Mouse (Mus musculus): ENCODE measurements around the gene AL732309.1.

DNA sequence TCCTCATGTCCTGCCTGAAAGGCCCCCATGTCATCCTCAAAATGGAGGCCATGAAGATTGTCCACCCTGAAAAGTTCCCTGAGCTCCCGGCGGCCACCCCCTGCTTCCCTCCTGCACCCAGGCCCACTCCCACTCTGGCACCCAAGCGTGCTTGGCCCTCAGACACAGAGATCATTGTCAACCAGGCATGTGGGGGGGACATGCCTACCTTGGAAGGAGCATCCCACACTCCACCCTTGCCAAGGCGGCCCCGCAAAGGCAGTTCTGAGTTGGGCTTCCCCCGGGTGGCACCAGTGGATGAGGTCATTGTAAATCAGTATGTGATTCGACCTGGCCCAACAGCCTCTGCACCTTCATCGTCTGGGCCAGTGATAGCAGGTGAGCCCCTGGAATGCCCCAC, 3.3 kb downstream of the AL732309.1 start:
- TF ChIP-seq CTCF (IDR thresholded peaks at IDR 0.05; ENCODE audit: control insufficient read depth, insufficient read depth, insufficient replicate concordance, low read depth, low read length): no peak
- TF ChIP-seq POLR2A (IDR thresholded peaks at IDR 0.05; ENCODE audit: control insufficient read depth, low read depth, low read length): no peak

Measured in testis, adult 2 months (tissue).